Mouse (Mus musculus) thymus, postnatal 4 days (tissue): ENCODE measurements at regions not wholly inside any gene's neighbourhood (a gene's known extent, or its start where the extent isn't known, plus 50 kb on each side); places are given as distances from the start of the nearest gene placed in this dataset.

Source experiments
- DNase-seq: peaks from one replicate; pipeline ENCODE4 v3.0.0; 2021

DNA sequence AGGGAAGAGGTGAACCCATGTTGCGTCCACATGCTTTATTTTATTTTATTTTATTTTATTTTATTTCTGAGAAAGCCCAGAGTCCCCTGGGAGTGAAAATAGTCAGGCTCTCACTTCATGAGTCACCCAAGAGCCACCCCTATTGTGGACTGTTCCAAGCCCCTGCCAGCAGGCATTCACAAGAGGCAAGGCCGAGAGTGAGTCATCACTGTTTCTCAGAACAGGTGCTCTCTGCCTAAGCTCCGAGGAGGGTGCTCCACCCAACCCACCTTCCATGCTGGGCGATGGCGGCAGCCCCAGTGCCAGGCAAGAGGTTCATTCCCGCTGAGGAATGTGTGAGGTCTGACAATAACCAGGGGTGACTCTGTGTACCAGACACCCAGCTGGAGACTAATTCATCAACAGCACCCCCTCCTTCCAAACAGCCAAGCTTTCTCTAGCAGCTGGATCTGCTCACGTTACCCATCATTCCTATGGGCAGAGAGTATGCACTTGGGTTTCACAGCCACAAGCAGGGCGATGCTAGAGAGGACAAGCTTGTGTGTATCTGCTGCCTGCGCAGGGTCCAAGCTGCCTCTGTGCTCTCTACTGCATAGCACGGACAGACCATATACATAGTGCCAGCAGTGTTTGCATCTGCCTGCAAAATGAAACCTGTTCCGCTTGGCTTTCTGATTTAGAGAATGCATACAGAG is 122.8 kb downstream of the Zfp706 start:
- no peak for DNase-seq

DNA sequence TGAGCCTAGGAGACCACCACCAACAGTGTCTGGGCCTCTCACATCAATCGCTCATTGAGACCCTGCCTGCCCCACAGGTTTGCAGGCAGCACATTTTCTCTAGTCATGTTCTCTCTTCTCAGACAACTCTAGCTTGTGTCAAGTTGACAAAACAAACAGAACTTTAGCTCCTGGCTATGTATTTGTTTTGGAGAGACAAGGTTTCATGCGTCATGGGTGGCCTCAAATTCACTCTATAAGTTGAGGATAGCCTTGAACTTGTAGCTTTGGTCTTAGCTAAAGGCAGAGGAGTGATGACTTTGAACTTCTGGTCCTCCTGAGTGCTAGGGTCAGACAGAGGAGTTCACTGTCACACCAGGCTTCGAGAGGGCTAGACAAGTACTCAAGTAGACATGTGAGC is 123.5 kb downstream of the Zfp706 start:
- no peak for DNase-seq

DNA sequence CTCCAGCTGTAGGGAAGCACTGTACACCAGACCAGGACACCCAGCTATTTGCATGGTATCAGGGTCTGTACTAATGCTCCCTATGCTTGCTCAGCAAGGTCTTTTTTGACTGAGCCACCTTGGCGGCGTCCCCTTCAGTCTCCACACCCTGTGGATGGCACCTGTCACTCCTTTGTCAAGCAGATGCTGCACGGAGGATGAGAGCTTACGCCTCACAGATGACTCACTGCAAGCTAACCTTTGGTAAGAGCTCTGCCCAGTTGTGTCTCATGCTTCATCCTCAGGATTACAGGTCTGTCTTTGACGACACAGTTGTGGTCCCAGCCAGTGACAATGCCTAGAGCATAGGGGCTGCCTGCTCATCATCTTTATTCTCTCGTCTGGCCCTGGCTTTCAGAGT is 124.4 kb downstream of the Zfp706 start:
- DNase-seq: no peak

DNA sequence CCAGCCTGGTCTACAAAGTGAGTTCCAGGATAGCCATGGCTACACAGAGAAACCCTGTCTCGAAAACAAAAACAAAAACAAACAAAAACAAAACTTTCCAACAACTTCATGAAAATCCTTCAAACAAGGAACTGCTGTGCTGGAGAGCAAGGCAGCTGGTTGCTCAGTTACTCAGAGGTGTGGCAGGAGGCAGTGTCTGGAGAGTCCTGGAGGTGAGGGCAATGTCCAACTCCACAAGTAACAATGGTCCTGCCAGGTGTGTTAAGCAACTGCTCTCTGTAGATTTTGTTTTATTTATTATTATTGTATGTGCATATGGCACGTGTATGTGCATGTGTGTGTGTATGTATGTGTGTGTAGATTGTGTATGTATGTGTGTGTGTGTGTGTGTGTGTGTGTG is 126.0 kb downstream of the Zfp706 start:
- no peak for DNase-seq

GRCm38 (mm10) chr15:36880602-36881001 is 127.0 kb downstream of the Zfp706 start:
- DNase-seq: no peak

DNA sequence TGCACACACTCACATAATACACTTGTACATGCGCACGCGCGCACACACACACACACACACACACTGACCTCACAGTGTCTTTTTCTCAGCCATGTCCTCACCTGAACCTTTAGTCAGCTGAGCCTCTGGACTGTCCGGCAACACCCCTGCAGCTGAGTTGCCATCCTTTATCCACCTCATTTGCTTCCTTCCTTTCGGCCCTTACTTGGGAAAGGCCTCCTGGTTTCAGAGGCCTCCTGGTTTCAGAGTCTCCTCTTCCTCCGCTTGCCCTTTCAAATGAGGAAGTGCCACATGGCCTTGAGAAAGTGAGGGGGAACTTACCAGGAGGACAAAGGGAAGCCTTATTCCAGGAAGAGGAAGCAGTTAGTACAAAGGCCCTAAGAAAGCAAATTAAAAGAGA is 128.0 kb downstream of the Zfp706 start:
- DNase-seq: no peak

- DNase-seq: no peak
These were observed 128.6 kb downstream of the Zfp706 start for GRCm38 (mm10) chr15:36878960-36879359.

GRCm38 (mm10) chr15:36878276-36878675 is 129.3 kb downstream of the Zfp706 start:
- DNase-seq: no peak

- no peak for DNase-seq
These were observed 130.1 kb downstream of the Zfp706 start for GRCm38 (mm10) chr15:36877501-36877900.

- no peak for DNase-seq
These were observed 131.4 kb downstream of the Zfp706 start for GRCm38 (mm10) chr15:36875980-36876778.

GRCm38 (mm10) chr15:36874555-36874954 is 133.0 kb downstream of the Zfp706 start:
- DNase-seq: no peak

DNA sequence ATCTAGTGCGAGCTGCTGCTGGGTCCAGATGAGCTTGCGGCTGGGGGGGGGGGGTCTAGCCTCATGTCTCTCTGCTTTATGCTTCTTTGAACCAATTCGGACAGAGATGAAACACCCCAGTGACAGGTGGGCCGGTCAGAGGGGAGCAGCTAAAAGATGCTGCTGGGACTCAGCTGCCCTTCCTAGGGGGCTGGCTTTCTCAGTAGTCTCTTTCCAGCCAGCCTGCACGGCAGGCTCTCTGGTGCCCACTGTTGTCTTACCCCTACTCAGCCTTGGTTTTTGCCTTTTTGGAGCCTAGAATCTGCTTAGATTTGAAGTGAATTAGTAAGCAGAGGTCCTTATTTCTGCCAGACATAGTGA is 133.7 kb downstream of the Zfp706 start:
- no peak for DNase-seq

DNA sequence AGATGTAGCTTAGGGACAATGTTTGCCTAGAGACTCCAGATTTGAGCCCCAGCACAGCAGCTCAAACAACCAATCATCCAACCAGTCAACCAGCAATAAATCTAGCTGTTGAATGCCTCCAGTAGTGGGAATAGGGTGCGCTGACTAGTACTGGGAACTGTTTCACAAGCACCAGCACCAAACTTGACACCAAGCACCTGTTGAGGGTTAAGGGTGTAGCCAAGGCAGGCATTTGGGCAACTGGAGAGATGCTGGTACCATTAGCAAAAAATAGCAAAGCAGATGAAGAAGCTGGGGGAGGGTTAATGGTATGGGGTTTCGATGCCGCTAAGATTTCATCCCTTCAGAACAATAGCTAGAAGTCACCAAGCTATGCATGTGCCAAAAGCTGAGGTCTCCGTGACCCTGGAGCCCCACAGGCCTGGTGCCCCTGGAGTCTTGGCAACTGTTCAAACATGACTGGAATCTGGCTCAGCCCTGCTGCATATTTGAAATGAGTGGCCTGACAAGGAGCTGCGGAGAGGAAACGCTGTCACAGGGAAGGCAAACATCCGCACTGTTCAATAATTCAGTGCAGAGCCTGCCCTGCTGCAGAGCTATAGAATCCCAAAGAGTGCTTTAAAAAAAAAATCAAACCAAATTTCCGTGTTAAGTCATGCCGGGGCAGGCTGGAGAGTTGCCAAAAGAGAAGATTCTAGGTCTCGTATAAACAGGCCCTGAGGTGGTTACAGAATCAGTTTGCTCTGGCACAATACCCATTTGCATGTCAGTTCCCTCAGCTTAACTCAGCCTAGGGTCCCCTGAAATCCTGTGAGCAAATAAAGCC is 134.3 kb downstream of the Zfp706 start:
- DNase-seq: no peak

DNA sequence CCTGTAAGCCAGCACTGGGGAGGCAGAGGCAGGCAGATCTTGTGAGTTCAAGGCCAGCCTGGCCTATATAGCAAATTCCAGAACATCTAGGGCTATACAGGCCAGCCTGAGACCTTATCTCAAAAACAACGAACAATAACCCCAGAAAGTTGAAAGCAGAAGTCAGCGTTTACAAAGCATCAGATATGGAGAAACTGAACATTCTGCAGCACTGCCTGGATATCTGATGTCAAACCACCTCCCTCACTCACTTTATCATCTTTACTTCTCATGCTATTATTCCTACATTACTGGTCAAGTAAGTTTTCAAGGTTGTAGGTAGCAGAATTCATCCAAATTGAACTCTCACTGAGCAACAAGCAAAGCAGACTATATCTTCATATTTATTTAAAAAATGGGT is 135.0 kb downstream of the Zfp706 start:
- DNase-seq: no peak

- no peak for DNase-seq
These were observed 136.9 kb downstream of the Zfp706 start for GRCm38 (mm10) chr15:36870717-36871116.

- DNase-seq: no peak
These were observed 137.5 kb downstream of the Zfp706 start for GRCm38 (mm10) chr15:36870094-36870493.

DNA sequence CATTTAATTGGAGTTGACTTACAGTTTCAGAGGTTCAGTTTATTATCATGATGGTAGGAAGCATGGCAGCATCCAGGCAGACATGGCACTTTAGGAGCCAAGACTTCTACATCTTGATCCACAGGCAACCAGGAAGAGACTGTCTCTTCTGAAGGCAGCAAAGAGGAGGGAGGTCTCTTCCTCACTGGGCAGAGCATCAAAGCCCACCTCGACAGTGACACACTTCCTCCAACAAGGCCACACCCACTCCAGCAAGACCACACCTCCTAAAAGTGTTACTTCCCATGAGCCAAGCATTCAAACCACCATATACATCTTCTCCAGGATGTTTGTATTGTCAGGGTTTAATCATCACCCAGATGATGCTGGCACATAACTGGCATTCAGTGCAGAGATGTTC is 141.5 kb downstream of the Zfp706 start:
- no peak for DNase-seq

- DNase-seq: no peak
These were observed 142.2 kb downstream of the Zfp706 start for GRCm38 (mm10) chr15:36865332-36865731.

- no peak for DNase-seq
These were observed 143.5 kb downstream of the Zfp706 start for GRCm38 (mm10) chr15:36864046-36864445.

DNA sequence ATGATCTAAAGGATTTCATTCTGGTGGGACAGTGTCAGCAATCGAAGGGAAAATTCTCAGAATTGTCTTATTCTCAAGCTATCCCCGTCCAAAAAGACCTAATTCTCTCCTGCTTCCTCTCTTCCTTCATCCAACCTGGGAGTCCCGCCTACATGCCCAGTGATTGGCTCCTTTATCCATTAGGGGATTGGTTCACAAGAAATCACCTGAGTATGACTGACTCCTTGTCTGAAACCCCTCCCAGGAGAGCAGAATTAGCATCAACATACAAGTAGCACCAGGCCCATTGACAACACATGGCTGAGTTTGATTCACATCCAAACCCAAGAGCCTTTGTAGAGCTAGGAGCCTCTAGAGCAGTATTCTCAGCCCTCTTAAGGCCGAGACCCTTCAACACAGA is 148.9 kb downstream of the Zfp706 start:
- DNase-seq: no peak

DNA sequence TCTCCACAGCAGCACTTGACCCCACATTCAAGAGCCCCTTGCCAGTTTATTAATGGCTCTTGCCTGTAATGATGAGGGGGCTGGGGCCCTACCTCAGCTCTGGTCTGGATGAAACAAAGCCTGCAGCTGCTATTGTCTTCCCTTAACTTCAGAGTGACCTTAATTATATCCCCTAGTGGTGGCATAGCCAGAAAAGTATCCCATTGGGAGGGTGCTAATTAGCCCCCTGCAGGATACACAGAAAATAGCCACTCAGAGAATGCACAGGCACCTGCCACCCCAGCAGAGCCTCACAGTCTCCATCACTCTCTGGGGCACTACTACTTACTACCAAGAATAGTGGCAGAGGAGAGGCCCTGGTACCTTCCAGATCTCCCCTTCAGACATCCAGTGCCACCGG is 150.0 kb downstream of the Zfp706 start:
- no peak for DNase-seq

- DNase-seq: peak; percentile 31
These were observed 151.9 kb downstream of the Zfp706 start for GRCm38 (mm10) chr15:36855550-36856131.

DNA sequence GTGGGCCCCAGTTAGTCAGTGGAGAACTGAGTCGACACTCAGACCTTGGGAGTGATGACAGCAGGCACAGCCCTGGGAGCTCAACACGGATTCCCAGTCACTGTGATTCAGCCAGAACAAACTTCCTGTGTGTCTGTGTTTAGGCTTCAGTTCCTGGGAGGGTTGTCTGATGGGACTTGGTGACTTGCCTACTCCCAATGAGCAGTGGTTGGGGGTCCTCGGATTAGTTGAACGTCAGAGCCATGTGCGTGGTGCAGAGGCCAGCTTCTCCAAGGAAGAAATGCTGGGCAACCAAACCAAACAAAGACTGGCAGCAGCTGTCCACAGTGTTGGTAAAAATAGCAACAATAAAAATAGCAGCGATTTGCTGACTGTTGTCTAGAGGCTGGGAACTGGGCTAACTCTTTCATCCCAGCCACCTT is 152.7 kb downstream of the Zfp706 start:
- DNase-seq: no peak
